Mouse (Mus musculus) stomach, embryonic 15.5 days (tissue): ENCODE results near the gene Xpc. TPM values are rescaled to one million over a fixed set of nuclear protein-coding genes. Genes with fewer than 3 reads are reported as not detected.

Source experiments
- ATAC-seq: fragments of 200-750 bp; cut with Nextera tagmentation; 2 replicates; pipeline ENCODE4 v1.8.0; 2017; ENCODE audit warnings: low read depth, moderate number of reproducible peaks, moderate TSS enrichment; ENCODE audit not compliant: insufficient read depth, low FRiP score
- H3K27ac ChIP-seq: fragments of 300-500 bp; sonication (generic); 2 replicates; pipeline ENCODE4 v1.5.1; 2015; ENCODE audit warnings: mild to moderate bottlenecking, inconsistent platforms
- H3K27me3 ChIP-seq: fragments of 300-500 bp; sonication (generic); replicated peaks from 2 replicates; pipeline ENCODE4 v1.6.1; 2015; ENCODE audit warnings: inconsistent platforms
- H3K36me3 ChIP-seq: fragments of 300-500 bp; sonication (generic); 2 replicates; pipeline ENCODE4 v1.6.1; 2015; ENCODE audit warnings: inconsistent platforms
- H3K4me1 ChIP-seq: fragments of 300-500 bp; sonication (generic); 2 replicates; pipeline ENCODE4 v1.6.1; 2015; ENCODE audit warnings: inconsistent platforms
- H3K4me2 ChIP-seq: fragments of 300-500 bp; sonication (generic); 2 replicates; pipeline ENCODE4 v1.6.1; 2015; ENCODE audit warnings: mild to moderate bottlenecking, inconsistent platforms
- H3K4me3 ChIP-seq: fragments of 300-500 bp; sonication (generic); replicated peaks from 2 replicates; pipeline ENCODE4 v1.5.1; 2015; ENCODE audit warnings: inconsistent platforms
- H3K9ac ChIP-seq: fragments of 300-500 bp; sonication (generic); 2 replicates; pipeline ENCODE4 v1.6.1; 2015; ENCODE audit warnings: inconsistent platforms
- H3K9me3 ChIP-seq: fragments of 300-500 bp; sonication (generic); 2 replicates; pipeline ENCODE4 v1.6.1; 2016; ENCODE audit warnings: inconsistent platforms
- WGBS: fragments of 180-500 bp; shearing (Covaris S2); methylation state at CpG from one replicate; pipeline ENCODE4 v1.1.7; 2015; 5-methylcytosine and 5-hydroxymethylcytosine counted together
- polyA plus RNA-seq: library from polyadenylated mRNA; unstranded; fragments of >200 nt; fragmentation: Nextera tagmentation; extraction: Ambion mirVana; gene quantifications from 2 replicates; pipeline ENCODE4 v1.2.1, GENCODE M21; 2015

Xpc gene
- polyA plus RNA-seq, 1 experiment from 2014 or later, result 13.8 TPM

DNA sequence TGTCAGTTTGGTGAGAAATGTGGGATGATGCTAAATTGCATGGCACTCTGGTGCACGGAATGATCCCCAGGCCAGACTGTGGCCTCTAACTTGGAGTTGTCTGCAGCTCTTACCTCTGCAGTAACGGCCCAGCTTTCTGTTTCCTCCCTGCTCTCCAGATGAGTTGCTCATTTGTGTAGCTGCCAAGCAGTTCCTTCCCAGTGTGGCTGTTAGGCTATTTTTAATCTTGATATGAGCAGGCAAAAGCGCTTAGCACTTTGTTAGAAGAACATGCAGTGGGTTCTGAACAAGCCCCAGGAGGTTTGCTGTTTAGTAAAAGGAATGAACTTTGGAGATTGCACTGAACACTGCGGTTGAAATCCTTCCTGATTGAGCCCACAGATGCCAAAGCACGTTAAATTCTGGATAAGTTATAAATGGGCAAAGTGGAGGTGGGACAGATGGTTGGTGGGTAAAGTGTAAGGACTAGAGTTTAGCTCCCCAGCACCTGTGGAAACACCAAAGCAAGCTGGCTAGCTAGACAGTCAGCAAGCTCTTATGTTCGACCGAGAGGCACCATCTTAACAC is 2.8 kb upstream of the Xpc start:
- Histone ChIP-seq H3K27me3 (no peaks in the 10 kb centered on the region), H3K36me3 (peaks cover 29% of the 10 kb centered on the region), H3K4me1 (peaks cover 6% of the 10 kb centered on the region), H3K27ac (no peak overlapping the region), H3K9me3 (no peaks in the 10 kb centered on the region), H3K9ac (no peak overlapping the region), H3K4me3 (no peak overlapping the region), H3K4me2 (no peak overlapping the region)
- no peak for ATAC-seq
- WGBS, result 88% methylated on average over 7 of the region's 7 CpGs

DNA sequence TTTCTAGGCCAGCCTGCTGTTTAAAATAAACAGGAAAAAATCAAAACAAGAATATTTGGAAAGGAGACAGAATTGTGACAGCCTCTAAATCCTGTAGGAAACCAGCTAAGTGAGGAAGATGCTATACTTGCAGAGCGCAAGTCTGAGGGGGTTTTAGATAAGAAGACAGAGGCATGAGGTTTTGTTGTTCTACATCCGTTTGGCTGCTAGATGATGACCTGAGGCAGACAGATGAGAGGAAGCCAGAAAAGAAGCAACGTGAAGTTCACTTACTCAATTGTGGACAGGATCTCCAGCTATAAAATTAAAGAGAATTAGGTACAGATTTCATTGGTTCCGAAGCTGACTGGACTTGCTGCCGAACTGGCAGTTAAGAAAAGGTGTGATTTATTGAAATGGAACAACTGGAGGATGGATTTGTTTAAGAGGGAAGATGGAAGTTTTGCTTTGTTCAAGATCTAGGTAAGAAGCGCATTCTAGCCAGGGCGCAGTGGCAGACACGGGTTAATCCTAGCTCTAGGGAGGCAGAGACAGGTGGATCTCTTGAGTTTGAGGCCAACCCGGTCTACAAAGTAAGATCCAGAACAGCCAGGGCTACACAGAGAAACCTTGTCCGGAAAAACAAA is 838 bp downstream of the Xpc start:
- 18% methylated on average over 10 of the region's 10 CpGs for WGBS
- ATAC-seq, result no peak
- Histone ChIP-seq H3K27ac (0 out of 2 replicates have a peak overlapping the region, but pooled peaks have one; percentile 44), H3K9ac (peak overlapping the region; percentile 52; the same call in 1 of the 2 replicates), H3K27me3 (no peaks in the 10 kb centered on the region), H3K4me1 (peaks cover 6% of the 10 kb centered on the region), H3K36me3 (peaks cover 16% of the 10 kb centered on the region), H3K4me3 (peak overlapping the region; percentile 88), H3K9me3 (no peaks in the 10 kb centered on the region), H3K4me2 (peak overlapping the region; percentile 69)

DNA sequence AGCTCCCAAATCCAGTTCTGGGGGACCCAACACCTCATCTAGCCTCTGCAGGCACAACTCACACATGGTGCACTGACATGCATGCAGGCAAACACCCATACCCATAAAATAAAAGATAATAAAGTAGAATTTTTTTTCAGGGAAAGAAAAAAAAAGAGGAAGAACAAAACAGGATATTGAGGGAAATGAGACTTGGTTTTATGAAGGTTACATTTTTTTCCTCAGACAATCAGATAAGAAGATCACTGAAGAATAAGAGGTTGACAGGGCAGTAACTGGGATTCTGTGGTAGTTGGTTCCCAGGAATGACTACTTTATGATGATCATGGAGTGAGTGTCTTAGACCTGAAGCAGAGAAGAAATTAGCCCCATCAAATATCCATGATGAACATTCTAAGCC is 1.6 kb downstream of the Xpc start:
- peaks cover 10% of the 10 kb centered on the region; the same call in 1 of the 2 replicates for H3K36me3 ChIP-seq
- no peaks in the 10 kb centered on the region for H3K27me3 ChIP-seq
- H3K9ac ChIP-seq, result no peak overlapping the region
- no peaks in the 10 kb centered on the region for H3K9me3 ChIP-seq
- ATAC-seq, result no peak
- no peak overlapping the region for H3K4me2 ChIP-seq
- no peak overlapping the region for H3K4me3 ChIP-seq
- peaks cover 6% of the 10 kb centered on the region for H3K4me1 ChIP-seq
- no peak overlapping the region for H3K27ac ChIP-seq

DNA sequence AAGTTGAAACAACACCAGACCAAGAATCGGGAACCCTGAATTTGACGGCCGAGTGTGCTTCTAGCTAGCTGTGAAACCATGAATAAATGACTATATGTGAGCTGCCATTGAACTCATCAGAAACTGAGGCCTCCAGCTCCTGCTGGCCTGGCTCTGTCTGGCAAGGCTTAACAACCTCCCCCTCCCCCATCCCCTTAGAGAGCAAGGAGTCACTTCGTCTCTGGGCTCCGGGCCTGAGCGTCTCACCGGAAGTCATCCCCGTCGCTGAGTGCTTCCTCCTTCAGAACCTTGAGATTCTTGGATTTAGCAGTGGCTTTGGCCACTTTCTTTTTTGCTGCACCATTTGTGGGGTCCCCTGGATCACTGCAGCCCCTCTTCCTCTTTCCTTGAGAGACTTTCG is 5.5 kb downstream of the Xpc start:
- no peak for ATAC-seq
- WGBS, result 75% methylated on average over 10 of the region's 10 CpGs
- H3K4me1 ChIP-seq, result no peaks in the 10 kb centered on the region

DNA sequence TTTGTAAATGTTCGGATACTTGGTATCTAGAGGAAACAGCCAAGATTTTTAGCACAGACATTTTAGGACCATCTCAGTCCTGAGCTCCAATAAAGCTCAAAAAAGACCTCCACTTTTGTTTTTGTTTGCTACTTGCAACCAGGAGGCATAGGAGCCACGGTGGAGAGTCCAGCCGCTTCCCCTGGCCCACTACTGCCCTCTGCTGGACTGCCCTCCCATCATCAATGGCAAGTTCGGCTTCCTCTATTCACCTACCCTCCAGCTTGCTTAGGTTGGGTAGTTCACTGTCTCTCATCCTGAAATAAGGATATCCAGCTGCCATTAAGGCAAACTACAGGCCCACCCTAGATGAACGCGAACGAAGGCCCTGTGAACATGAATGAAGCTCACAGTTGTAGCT is 6.4 kb downstream of the Xpc start:
- Histone ChIP-seq H3K4me2 (no peak overlapping the region), H3K9me3 (no peaks in the 10 kb centered on the region), H3K27me3 (no peaks in the 10 kb centered on the region), H3K36me3 (peaks cover 24% of the 10 kb centered on the region), H3K9ac (no peak overlapping the region), H3K4me1 (no peaks in the 10 kb centered on the region), H3K27ac (no peak overlapping the region), H3K4me3 (no peak overlapping the region)
- no peak for ATAC-seq
- WGBS, result 42% methylated on average over 7 of the region's 7 CpGs

More for the DNA sequence above, 5.5 kb downstream of the Xpc start:
- Histone ChIP-seq H3K4me2 (no peak overlapping the region), H3K9me3 (no peaks in the 10 kb centered on the region), H3K4me3 (no peak overlapping the region), H3K36me3 (peaks cover 16% of the 10 kb centered on the region), H3K27ac (no peak overlapping the region), H3K9ac (no peak overlapping the region), H3K27me3 (no peaks in the 10 kb centered on the region)

DNA sequence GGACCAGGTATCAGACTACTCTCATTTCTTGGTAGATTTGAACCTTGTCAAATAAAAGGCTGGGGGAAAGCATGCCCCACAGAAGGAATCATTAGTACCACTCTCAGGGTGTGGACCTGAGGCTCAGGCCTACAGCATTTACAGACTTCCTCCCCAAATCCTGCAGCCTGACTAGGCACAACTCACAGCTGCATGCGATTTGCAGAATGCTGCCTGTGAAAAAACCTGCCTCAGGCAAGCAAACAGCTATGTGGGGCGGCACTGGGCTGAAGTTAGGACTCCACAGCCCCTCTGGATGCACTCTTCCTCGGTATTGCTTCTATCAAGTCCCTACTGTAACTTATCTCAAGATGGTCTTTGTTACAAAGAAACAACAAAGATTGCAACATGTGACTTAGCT is 7.6 kb downstream of the Xpc start:
- no peak overlapping the region for H3K4me3 ChIP-seq
- no peak overlapping the region for H3K27ac ChIP-seq
- no peaks in the 10 kb centered on the region for H3K9me3 ChIP-seq
- 89% methylated on average over 3 of the region's 3 CpGs for WGBS
- H3K4me2 ChIP-seq, result no peak overlapping the region
- H3K27me3 ChIP-seq, result no peaks in the 10 kb centered on the region
- ATAC-seq, result no peak
- H3K4me1 ChIP-seq, result no peaks in the 10 kb centered on the region
- H3K9ac ChIP-seq, result no peak overlapping the region
- H3K36me3 ChIP-seq, result peaks cover 35% of the 10 kb centered on the region

DNA sequence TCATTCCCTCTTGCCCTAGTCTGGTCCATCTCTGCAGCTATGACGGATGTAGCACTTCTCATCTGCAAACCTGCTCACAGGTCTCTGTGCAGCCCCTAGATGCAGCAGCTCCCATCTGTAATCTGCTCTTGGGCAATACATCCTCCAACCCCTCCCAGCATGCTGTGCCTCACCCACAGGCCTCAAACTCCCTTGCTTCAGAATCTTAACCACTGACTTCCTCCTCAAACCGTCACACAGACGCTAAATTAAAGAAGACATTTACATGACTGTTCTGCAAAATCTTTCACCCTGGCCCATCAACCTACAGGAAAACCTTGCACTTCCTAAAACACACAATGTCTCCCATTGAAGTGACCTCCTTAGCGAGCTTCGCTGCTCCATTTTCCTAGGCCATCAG is 9.7 kb downstream of the Xpc start:
- 86% methylated on average over 5 of the region's 5 CpGs for WGBS
- H3K36me3 ChIP-seq, result peaks cover 47% of the 10 kb centered on the region

DNA sequence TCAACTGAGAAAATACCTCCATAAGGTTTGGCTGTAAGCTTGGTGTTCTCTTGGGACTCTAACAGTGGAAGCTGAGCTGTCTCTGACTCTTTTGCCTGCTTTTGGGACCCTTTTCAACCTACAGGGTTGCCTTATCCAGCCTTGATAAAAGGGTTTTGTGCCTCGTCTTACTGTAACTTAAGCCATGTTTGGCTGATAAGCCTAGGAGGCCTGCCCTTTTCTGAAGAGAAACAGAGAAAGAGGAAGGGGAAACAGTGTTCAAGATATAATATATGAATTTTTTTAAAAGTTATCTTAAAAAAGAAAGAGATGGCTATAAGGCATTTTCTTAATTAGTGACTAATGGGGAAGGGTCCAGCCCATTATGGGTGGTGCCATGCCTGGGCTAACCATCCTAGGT is 12.4 kb downstream of the Xpc start:
- Histone ChIP-seq H3K4me1 (no peaks in the 10 kb centered on the region), H3K27ac (no peak overlapping the region), H3K9me3 (no peaks in the 10 kb centered on the region), H3K36me3 (peaks cover 67% of the 10 kb centered on the region), H3K4me2 (no peak overlapping the region), H3K4me3 (no peak overlapping the region), H3K27me3 (no peaks in the 10 kb centered on the region), H3K9ac (no peak overlapping the region)
- 78% methylated on average over 1 of the region's 1 CpGs for WGBS
- no peak for ATAC-seq

More for the DNA sequence above, 9.7 kb downstream of the Xpc start:
- H3K9me3 ChIP-seq, result no peaks in the 10 kb centered on the region
- ATAC-seq, result no peak
- H3K27me3 ChIP-seq, result no peaks in the 10 kb centered on the region
- H3K4me3 ChIP-seq, result no peak overlapping the region
- no peaks in the 10 kb centered on the region for H3K4me1 ChIP-seq
- H3K9ac ChIP-seq, result no peak overlapping the region
- no peak overlapping the region for H3K4me2 ChIP-seq
- no peak overlapping the region for H3K27ac ChIP-seq

DNA sequence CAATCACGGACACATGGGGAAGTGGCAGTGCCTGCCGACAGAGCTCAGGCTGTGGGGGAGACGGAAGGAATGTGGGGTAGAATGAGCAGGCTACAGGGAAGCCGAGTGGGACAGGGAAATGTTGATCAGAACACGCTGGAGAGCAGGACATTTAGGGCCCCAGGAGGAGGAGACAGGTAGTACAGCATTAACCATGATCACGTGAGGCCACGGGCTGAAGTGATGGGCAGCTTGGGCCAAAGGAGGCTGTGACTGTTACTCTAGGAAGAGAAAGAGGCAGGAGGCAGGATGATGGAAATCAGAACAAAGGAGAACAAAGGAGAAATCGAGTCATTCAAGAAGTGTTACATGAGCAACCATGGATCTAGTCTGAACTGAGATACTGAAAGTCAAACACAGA is 21.2 kb downstream of the Xpc start:
- WGBS, result 87% methylated on average over 8 of the region's 8 CpGs
- H3K9ac ChIP-seq, result no peak overlapping the region
- no peaks in the 10 kb centered on the region for H3K4me1 ChIP-seq
- H3K27ac ChIP-seq, result no peak overlapping the region
- H3K27me3 ChIP-seq, result no peaks in the 10 kb centered on the region
- ATAC-seq, result no peak
- no peaks in the 10 kb centered on the region for H3K9me3 ChIP-seq
- H3K36me3 ChIP-seq, result peaks cover 41% of the 10 kb centered on the region
- H3K4me2 ChIP-seq, result no peak overlapping the region
- no peak overlapping the region for H3K4me3 ChIP-seq

DNA sequence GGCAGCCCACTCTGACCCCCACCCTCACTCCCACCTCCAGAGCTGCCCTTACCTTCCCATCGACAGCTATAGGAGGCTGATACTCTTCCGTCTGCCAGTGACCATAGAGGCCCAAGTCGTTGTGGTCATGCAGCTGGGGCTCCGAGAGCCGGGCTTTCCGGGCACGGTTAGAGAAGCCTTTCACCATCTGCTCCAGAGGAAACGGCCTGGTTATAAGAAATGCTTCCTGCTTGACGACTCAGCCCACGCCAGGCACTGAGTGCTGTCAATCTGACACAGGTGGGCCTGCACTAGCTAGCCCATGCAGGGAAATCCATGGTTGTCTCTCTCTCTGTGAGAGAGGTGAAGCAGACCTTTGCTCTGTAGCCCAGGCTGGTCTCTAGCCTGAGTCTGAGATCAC is 22.6 kb downstream of the Xpc start:
- H3K4me1 ChIP-seq, result peaks cover 4% of the 10 kb centered on the region; the same call in 1 of the 2 replicates
- no peaks in the 10 kb centered on the region for H3K27me3 ChIP-seq
- H3K4me2 ChIP-seq, result no peak overlapping the region
- 80% methylated on average over 10 of the region's 10 CpGs for WGBS
- H3K4me3 ChIP-seq, result no peak overlapping the region
- no peak overlapping the region for H3K9ac ChIP-seq
- H3K36me3 ChIP-seq, result peaks cover 31% of the 10 kb centered on the region
- no peak for ATAC-seq
- no peaks in the 10 kb centered on the region for H3K9me3 ChIP-seq
- H3K27ac ChIP-seq, result no peak overlapping the region

DNA sequence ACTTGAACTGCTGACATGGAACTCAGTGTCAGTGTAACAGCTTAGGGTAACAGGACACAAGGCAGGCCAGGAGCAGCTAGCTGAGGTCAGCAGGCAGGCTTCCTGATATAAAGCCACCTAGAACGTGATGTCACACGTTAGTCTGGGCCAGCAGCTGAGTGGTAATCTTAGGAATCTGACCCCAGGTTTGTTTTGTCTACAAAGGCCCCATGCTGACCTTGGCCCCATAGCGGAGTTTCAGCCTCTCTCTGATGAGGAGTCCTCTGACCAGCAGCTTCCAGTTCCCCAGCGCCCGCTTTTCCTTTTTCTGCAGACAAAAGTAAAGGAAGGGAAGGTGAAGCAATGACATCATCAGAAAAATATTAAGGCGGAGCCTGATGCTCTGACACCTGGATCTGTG is 24.7 kb downstream of the Xpc start:
- 65% methylated on average over 6 of the region's 6 CpGs for WGBS
- H3K36me3 ChIP-seq, result peaks cover 42% of the 10 kb centered on the region
- no peak overlapping the region for H3K9ac ChIP-seq
- no peaks in the 10 kb centered on the region for H3K9me3 ChIP-seq
- peaks cover 4% of the 10 kb centered on the region; the same call in 1 of the 2 replicates for H3K4me1 ChIP-seq
- H3K27me3 ChIP-seq, result no peaks in the 10 kb centered on the region
- no peak overlapping the region for H3K4me3 ChIP-seq
- no peak overlapping the region for H3K27ac ChIP-seq
- no peak overlapping the region for H3K4me2 ChIP-seq
- ATAC-seq, result no peak

DNA sequence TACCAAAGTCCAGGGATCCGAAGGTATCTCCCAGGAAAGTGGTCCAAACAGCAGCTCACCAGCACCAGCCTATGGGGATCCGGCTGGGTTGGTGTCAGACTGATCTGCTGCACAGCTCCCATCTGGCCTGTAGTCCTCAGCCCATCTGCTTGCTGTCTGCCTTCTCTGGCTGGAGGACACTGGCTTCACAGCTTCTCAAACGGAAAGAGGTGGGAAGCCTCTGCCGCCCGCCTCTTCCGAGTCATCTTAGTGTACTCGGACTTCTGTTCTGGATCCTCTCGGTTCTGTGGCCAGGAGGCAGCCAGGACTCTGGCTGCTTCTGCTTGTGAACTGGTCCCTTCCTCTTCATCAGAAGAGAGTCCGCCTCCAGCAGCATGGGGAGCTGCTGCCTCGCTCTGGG is 25.8 kb downstream of the Xpc start:
- ATAC-seq, result no peak
- WGBS, result 87% methylated on average over 10 of the region's 10 CpGs

More for the DNA sequence above, 25.8 kb downstream of the Xpc start:
- no peak overlapping the region for H3K9ac ChIP-seq
- peaks cover 48% of the 10 kb centered on the region for H3K36me3 ChIP-seq
- H3K9me3 ChIP-seq, result no peaks in the 10 kb centered on the region
- no peak overlapping the region for H3K4me3 ChIP-seq
- no peak overlapping the region for H3K27ac ChIP-seq
- peaks cover 4% of the 10 kb centered on the region; the same call in 1 of the 2 replicates for H3K4me1 ChIP-seq
- H3K4me2 ChIP-seq, result no peak overlapping the region
- H3K27me3 ChIP-seq, result no peaks in the 10 kb centered on the region
